28 mouse cellular contexts compared by ENCODE assay signal in the genomic region with DNA sequence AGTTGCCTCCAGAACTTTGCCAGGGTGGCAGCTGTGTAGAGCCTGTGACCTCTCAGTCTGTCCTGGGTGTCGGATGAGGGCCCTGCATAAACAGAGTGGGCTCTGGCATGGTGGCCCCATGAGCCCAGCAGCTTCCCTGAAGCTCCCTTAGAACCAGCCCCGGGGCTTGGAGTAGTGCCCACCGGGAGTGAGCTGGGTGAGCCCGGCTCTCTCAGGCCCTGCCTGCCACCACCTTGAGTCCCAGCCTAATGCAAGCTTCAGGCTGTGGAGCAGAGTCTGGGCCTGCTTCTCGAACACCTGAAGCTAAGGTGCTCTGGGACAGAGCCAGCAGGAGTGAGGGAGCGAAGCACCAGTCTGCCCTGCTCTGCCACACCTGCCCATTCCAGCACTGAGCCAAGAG. TPM values are rescaled to one million over a fixed set of nuclear protein-coding genes. Genes with fewer than 3 reads are reported as not detected.
"Had no signal": no experiment of that assay in that cellular context is flagged by ENCODE, and none has a peak within 500 bp of the region (broad histone marks: within the 10 kb centered on the region; RNA-seq: fewer than 3 reads in every experiment).

No protein-coding gene starts in this region.

- H3K27ac ChIP-seq: gastrocnemius, adult 2 months; hindbrain, embryonic 13.5 days; hindbrain, embryonic 15.5 days; hindbrain, postnatal 0 days; kidney, embryonic 15.5 days; kidney, postnatal 0 days; limb, embryonic 13.5 days; limb, embryonic 15.5 days; liver, embryonic 12.5 days; liver, embryonic 14.5 days had no signal

- H3K4me2 ChIP-seq: heart, embryonic 12.5 days; hindbrain, embryonic 13.5 days; hindbrain, embryonic 15.5 days; kidney, embryonic 15.5 days; limb, embryonic 13.5 days; limb, embryonic 15.5 days; liver, embryonic 12.5 days had no signal

- H3K4me1 ChIP-seq: hindbrain, embryonic 13.5 days; hindbrain, embryonic 15.5 days; liver, embryonic 12.5 days had no signal

- H3K36me3 ChIP-seq: heart, embryonic 12.5 days; hindbrain, embryonic 15.5 days; kidney, embryonic 15.5 days; limb, embryonic 13.5 days; limb, embryonic 15.5 days; liver, embryonic 12.5 days had no signal

- DNase-seq: gastrocnemius, adult 2 months; gastrocnemius, postnatal 10 days; gastrocnemius, postnatal 36 days; heart, adult 18-20 months; heart, postnatal 10 days; kidney, adult 11 months; kidney, adult 2 months; kidney, adult 9 months; kidney, postnatal 14 days; kidney, postnatal 36 days; layer of hippocampus, adult 9-11 months; layer of hippocampus, postnatal 36 days; left cerebral cortex, postnatal 4 days had no signal

- ATAC-seq: hindbrain, postnatal 0 days; intestine, embryonic 16.5 days; liver, embryonic 12.5 days had no signal

- H3K9ac ChIP-seq: heart, embryonic 12.5 days; hindbrain, embryonic 13.5 days; hindbrain, embryonic 15.5 days; kidney, embryonic 15.5 days; limb, embryonic 13.5 days; limb, embryonic 15.5 days; liver, embryonic 12.5 days; liver, embryonic 14.5 days had no signal

- H3K9me3 ChIP-seq: heart, embryonic 12.5 days; hindbrain, embryonic 13.5 days; hindbrain, embryonic 15.5 days; kidney, embryonic 15.5 days; limb, embryonic 13.5 days; limb, embryonic 15.5 days; liver, embryonic 12.5 days had no signal

- H3K27me3 ChIP-seq: hindbrain, embryonic 15.5 days; limb, embryonic 15.5 days had no signal

- H3K4me3 ChIP-seq: gastrocnemius, adult 2 months; heart, embryonic 12.5 days; hindbrain, embryonic 13.5 days; hindbrain, embryonic 15.5 days; kidney, embryonic 15.5 days; limb, embryonic 13.5 days; limb, embryonic 15.5 days; liver, embryonic 12.5 days had no signal

RNA-seq across cellular contexts. Expression of a gene that starts 16.6 kb away (rescaled TPM):
- total RNA-seq: hematopoietic stem cell, adult 5-6 weeks; liver, adult 2 months had no signal
- polyA plus RNA-seq: liver, embryonic 16.5 days had no signal

RNA-seq across cellular contexts. Expression of a gene that starts 31.1 kb away (rescaled TPM):
- total RNA-seq: gastrocnemius, adult 2 months; gastrocnemius, postnatal 36 days; left cerebral cortex, adult 18-20 months; left cerebral cortex, postnatal 4 days; liver, adult 2 months had no signal

RNA-seq across cellular contexts. Expression of a gene that starts 31.6 kb away (rescaled TPM):
- total RNA-seq: hematopoietic stem cell, adult 5-6 weeks had no signal

RNA-seq across cellular contexts. Expression of a gene that starts 38.6 kb away (rescaled TPM):
- total RNA-seq: gastrocnemius, adult 2 months; gastrocnemius, postnatal 36 days; heart, adult 18-20 months had no signal
